Mouse (Mus musculus): ENCODE measurements around the gene Htra2.

The Htra2 gene

DNA sequence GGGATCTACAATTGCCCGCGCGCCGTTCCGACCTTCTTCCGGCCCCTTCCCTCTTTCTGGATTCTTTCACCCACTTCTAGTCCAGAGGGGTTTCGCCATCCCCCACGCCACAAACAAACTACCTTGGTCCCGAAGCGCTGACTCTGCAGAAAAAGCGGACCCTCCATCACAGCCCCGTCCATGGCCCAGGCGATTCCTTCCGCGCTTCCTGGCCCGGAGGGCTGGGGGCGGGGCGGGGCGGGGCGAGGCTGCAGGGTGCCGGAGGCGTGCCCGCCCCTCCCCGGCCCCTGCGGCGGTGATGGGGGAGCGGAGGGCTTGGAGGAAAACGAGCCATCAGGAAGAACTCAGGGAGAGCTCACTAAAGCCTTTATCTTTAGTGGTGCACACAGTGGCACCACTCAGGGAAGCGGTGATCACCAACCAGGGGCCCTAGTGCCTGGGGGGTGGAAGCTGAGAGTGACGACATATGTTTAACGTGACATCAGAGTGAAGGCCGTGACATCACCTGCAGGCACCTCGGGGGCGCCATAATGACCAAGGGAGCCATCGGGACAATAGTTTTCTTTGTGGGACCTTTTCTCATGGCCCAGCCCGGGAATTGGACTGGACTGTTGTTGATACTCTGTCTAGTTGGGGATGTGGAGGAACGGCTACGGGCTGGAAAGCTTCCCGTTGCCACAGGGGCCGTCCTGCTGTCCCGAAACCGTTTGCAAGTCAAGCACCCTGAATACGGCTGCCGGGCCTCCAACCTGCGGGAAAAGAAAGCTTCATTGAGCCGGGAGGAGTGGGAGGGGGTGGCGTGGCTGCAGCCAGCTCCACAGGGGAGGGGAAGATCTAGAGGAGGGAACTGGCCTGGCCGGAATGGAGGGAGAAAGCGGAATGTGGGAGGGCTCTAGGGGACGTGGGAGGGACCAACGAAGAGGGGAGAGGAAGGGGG, 21.6 kb downstream of the Htra2 start, which contains the start of the genes Dok1 and Loxl3:
Dok1 (minus strand) TSS at position 223 of the 937 bp plus-strand sequence.
Loxl3 (plus strand) TSS at position 925 of the 937 bp plus-strand sequence.
- peak; percentile 71 to 72 for DNase-seq (ENCODE audit: low spot score in 2 of 2)

DNA sequence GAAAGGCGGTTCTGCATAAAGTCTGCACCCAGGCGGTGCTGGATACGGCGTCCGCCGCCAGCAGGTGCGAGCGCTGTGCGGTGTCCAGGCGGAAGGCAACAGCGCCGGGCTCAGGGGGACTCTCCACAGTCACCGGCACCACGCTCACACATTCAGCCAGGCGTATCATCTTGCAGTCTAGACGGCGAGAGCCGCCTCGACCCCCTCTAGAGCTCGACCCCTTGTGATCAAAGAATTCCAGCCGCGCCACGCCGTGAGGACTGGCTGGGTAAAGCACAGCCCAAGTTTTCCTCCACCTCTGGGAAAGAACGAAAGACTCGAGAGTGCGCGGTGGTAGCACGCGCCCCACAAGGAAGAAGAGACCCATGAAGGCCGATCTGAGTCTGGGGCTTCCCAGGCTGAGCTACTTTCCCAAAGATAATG, 22.3 kb downstream of the Htra2 start:
- DNase-seq (ENCODE audit: low spot score in 2 of 2): peak in 1 of 2 experiments; percentile 46

DNA sequence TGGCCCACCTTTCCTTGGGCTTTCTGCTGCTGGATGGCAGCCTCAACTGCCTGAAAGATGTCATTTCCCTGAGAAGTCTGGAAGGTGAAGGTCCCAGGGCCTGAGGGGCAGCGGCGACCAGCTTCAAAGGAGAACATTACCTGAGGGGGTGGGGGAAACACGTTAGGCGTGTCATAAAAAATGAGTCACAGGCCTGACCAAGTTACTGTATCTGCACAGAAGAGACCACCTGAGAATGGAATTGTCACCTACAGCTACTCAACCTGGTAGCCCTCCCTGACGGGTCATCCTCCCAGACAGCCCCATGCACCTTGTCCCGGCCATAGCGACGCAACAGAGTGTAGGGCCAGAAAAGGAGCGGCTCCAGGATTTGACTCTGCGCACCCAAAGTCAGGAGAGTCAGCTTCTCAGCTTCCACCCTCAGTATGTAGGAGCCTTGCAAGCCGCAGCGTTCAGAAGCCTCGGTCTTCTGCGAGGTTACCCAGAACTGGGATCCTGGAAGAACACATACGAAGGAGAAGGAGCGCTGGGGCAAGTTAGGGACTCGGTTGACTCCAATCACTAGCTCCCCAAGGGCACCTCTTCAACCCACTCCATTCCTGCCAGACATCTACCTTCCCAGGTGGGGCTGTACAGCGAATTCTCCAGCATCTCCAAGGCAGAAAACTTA, 23.0 kb downstream of the Htra2 start:
- DNase-seq (ENCODE audit: low spot score in 2 of 2): no peak

GRCm38 (mm10) chr6:83031111-83031510, 24.0 kb downstream of the Htra2 start:
- no peak for DNase-seq (ENCODE audit: low spot score in 2 of 2)

DNA sequence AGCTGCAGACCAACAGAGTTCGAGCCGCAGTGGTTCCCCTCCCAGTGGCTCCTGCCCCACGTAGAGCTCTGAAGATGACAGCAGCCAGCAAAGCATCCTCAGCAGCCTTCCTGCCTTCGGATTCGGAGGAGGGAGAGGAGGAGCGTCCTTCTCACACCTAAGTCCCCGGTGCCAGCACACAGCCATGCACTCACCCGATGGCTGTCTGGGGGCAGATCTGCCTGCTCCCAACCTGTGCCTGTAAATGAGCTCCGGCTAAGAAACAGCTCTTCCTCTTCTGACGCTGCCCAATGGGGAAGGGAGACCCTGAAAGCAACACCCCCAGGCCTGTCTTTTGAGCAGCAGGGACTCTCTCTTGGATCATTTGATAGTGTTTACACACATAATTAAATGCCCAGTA, 25.3 kb downstream of the Htra2 start:
- no peak for DNase-seq (ENCODE audit: low spot score in 2 of 2)

GRCm38 (mm10) chr6:83027706-83028105, 27.4 kb downstream of the Htra2 start:
- no peak for DNase-seq (ENCODE audit: low spot score in 2 of 2)

- DNase-seq (ENCODE audit: low spot score in 2 of 2): no peak
Observed at GRCm38 (mm10) chr6:83027293-83027692, 27.8 kb downstream of the Htra2 start.

- DNase-seq (ENCODE audit: low spot score in 2 of 2): no peak
Observed at GRCm38 (mm10) chr6:83025221-83025620, 29.9 kb downstream of the Htra2 start.

GRCm38 (mm10) chr6:83024421-83024820, 30.7 kb downstream of the Htra2 start:
- no peak for DNase-seq (ENCODE audit: low spot score in 2 of 2)

DNA sequence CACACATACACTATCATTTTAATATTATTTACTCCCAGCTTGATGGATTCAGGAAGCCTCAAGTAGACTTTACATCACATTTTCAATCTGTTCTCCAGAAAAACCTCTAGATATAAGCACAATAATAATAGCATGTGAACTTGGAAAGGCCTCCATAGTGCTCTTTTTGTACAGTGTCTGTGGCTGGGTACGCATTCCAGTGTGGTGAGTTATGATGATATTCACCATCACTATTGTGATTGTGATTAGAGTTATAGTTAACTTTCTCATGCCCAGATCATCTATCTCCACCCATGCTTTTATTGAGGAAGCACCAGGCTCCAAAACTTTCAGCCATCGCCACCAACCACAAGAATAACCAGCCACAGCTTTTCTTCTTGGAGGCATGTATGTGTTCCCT, 31.3 kb downstream of the Htra2 start:
- DNase-seq (ENCODE audit: low spot score in 2 of 2): no peak

DNA sequence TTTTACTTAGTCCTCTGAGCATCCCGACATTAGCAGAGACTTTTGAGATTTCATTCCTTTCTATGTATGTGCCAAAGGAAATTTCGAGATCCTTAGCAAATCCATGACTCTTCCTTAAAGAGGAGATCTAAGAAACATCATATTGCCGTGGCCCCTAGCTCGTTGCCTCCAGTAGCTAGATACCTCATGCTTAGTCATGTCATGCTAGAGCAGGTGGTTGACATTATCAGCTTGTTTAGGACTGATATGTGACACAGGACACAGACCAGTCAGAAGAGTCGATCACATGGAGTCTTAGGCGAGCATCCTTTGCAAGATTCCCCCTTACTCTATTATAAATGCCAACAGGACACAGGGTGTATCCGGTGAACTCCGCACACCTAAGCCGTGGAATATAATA, 32.1 kb downstream of the Htra2 start:
- no peak for DNase-seq (ENCODE audit: low spot score in 2 of 2)

DNA sequence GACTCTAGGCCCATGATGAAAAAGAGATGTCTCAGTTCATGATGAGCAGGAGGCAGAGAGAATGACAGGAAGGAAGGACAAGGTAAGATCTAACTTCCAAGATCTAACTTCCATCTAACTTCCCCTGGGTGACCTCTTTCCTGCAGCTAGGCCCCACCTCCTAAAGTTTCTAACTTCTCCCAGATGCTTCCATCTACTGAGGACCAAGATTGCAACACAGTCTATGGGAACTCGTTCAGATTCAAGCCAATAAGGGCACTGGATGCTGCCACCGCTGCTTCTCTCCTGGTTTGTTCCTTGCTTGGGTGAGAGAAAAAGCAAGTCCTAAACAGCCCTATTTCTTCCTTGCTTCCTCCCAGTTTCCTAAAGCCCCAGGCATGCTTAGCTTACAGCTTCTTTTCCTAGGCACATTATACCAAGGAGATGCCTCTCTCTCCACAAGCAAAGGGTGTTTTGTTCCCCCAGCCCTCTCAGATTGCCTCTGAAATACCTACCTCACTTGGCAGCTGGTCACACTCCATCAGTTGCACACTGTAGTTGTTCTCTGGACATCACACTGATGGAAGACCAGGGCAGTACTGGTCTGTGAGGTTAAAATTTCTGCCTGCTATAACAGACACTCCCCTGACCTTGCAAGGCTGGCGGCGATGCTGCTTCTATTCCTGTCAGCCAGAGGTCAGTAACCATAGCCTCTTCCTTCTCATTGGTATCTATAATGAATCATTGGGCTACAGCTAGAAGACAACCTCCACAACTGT, 34.1 kb downstream of the Htra2 start:
- no peak for DNase-seq (ENCODE audit: low spot score in 2 of 2)

- DNase-seq (ENCODE audit: low spot score in 2 of 2): no peak
Observed at GRCm38 (mm10) chr6:83020121-83020520, 35.0 kb downstream of the Htra2 start.

GRCm38 (mm10) chr6:83019044-83019443, 36.0 kb downstream of the Htra2 start:
- no peak for DNase-seq (ENCODE audit: low spot score in 2 of 2)

DNA sequence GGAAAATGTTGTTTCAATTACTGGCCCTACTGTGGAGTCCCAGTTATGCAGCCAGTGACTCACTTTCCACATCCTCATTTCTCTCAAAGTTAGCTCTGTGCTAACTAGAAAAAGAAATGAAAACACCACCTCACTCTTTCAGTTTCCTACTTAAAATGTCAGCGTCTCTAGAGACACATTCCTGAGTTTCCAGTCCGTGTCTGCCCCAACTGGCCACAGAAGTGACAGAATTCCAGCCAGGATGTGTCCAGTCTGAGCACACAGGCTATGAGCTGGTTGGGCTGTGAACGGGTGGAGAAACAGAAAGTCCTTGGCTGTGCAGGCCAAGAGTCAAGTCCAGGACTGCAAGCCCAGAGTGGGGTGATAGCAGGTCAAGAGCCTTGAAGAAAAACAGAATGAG, 37.9 kb downstream of the Htra2 start:
- DNase-seq (ENCODE audit: low spot score in 2 of 2): peak in 1 of 2 experiments; percentile 43

- DNase-seq (ENCODE audit: low spot score in 2 of 2): no peak
Observed at GRCm38 (mm10) chr6:83015749-83016148, 39.3 kb downstream of the Htra2 start.

DNA sequence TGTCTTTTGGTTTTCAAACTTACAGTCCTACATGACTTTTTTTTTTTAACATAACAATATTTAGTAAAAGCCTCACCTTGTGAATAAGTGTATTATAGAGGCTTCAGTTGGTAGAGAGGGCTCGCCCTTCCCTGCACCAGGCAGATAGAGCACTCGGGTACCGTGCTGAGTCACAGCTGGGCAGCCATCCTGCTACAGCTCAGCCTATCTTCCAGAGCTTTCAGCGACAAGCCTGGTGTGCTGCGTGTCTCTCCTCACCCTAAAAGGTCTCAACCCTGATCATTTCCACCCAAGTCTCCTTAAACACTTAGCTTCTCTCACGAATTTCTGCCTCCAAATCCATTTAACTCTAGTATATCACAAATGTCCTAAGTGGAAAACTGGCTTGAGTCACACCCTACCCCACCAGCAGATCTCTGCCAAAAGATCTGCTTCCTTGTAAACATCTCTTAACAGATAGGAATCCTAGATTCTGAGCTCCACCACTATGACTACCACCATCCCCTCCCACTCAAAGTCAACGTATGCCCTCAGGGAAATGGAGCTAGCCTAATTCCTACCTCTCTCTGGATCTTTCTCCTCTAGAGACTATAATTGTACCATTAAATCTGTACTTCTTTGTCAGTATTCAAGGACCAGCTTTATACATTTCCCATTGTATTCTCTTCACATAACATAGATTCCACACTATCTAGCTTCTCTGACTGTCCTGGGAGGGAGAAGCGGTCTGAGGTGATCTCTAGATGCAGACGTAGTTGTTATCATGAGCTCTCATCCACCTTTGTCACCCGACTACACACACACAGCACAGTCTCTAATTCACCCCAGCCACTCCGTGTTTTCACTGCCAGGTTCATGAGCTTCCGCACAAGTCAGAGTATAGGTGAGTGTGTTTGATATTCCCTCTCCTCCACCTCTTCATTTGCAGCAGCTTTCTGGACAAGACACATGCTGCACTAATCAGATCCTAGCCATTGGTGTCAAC, 40.3 kb downstream of the Htra2 start:
- DNase-seq (ENCODE audit: low spot score in 2 of 2): no peak

DNA sequence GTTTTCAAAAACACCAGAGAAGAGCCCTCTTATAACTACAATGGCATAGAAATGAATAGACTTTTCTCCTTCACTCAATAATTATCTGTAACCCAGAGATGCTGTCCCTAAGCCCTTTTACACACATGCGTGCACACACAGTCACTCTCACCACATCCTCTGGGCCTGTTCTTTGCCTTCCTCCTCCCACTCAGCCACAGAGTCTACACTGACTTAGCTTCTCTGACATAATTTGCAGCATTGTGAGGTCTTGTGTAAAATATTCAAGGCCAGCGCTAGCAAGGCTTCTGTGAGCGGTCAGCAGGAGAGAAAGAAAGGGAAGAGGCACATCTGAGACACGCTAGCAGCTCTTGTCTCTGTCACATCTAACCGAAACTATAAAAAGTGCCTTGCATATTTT, 41.6 kb downstream of the Htra2 start:
- DNase-seq (ENCODE audit: low spot score in 2 of 2): no peak

DNA sequence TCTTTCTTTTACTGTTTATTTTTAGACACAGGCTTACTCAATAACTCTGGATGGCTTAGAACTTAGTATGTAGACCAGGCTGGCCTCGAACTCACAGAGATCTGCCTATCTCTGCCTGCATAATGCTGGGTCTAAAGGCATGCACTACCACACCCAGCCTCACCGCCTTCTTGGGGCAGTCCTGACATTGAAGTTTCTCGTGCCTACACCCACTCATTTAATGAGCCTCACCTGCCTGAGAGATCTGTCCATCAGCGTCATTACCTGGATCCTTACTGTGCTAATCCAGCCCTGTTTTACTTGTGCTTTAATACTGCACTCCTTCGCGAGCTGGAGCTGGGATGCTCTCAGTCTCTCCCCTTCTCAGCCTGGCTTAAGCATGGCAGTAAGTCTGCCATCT, 43.3 kb downstream of the Htra2 start:
- no peak for DNase-seq (ENCODE audit: low spot score in 2 of 2)

DNA sequence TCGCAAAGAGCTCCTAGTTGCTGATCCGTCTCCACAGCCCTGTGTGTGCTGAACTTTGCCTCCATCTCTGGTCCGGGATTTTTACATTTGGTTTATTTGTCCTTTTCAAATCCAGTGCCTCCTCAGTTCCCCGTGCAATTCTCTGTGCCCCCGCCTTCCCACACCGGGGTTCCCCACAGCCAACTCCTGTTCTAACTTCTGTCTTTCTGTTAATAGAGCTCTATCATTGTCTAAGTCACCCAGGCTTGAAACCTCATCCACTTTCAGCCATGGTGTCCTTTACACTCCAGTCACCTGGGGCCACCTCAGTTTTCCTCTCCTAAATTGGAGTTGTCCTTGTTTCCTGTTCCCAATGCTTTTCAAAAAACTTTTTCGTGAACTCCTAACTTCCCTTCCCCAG, 43.8 kb downstream of the Htra2 start:
- no peak for DNase-seq (ENCODE audit: low spot score in 2 of 2)

- DNase-seq (ENCODE audit: low spot score in 2 of 2): no peak
Observed at GRCm38 (mm10) chr6:83010010-83010409, 45.1 kb downstream of the Htra2 start.
